Comparison of ENCODE assay signal across 16 mouse cellular contexts in genomic region chr1:73116526-73116925, GRCm38 (mm10).
DNase-seq lines count a peak whose midpoint lies in the region; ATAC-seq and TF ChIP-seq lines count a peak whose summit lies in the region.
"Had no signal": no experiment of that assay in that cellular context is flagged by ENCODE, and none has a peak within 500 bp of the region (broad histone marks: within the 10 kb centered on the region; RNA-seq: fewer than 3 reads in every experiment).

No protein-coding gene starts in this region.

- intact Hi-C loops in gastrocnemius, adult 2 months (cut with DNase I), result loop anchor here (5.0 kb wide), 1 partner anchor 121 kb away; no protein-coding TSS in a partner anchor

- no peaks in the 10 kb centered on the region for H3K36me3 ChIP-seq in hindbrain, embryonic 10.5 days
- H3K36me3 ChIP-seq in hindbrain, embryonic 16.5 days (ENCODE audit: control insufficient read depth, insufficient read depth, low read length), result no peaks in the 10 kb centered on the region
- H3K36me3 ChIP-seq in midbrain, embryonic 11.5 days (ENCODE audit: control insufficient read depth, insufficient read depth, low read length), result no peaks in the 10 kb centered on the region
- no peaks in the 10 kb centered on the region for H3K36me3 ChIP-seq in midbrain, embryonic 13.5 days
- H3K36me3 ChIP-seq in embryonic facial prominence, embryonic 12.5 days, result no peaks in the 10 kb centered on the region
- no peaks in the 10 kb centered on the region for H3K36me3 ChIP-seq in stomach, embryonic 16.5 days (ENCODE audit: control insufficient read depth, insufficient read depth, low read length)
- H3K36me3 ChIP-seq: midbrain, embryonic 15.5 days had no signal

- H3K27me3 ChIP-seq in hindbrain, embryonic 10.5 days (ENCODE audit: insufficient read depth, poor library complexity, severe bottlenecking), result no peaks in the 10 kb centered on the region
- H3K27me3 ChIP-seq in hindbrain, embryonic 16.5 days (replicated peaks; ENCODE audit: control insufficient read depth, insufficient read depth, low read length), result no peaks in the 10 kb centered on the region
- no peaks in the 10 kb centered on the region for H3K27me3 ChIP-seq in midbrain, embryonic 11.5 days (ENCODE audit: control insufficient read depth, insufficient read depth, low read length)
- no peaks in the 10 kb centered on the region for H3K27me3 ChIP-seq in midbrain, embryonic 13.5 days
- H3K27me3 ChIP-seq in embryonic facial prominence, embryonic 12.5 days, result no peaks in the 10 kb centered on the region
- no peaks in the 10 kb centered on the region for H3K27me3 ChIP-seq in stomach, embryonic 16.5 days (ENCODE audit: control insufficient read depth, insufficient read depth, low read length)
- H3K27me3 ChIP-seq: midbrain, embryonic 15.5 days had no signal

- peak; percentile 45 for DNase-seq in hindbrain, embryonic 10.5 days (ENCODE audit: low spot score)
- DNase-seq in midbrain, embryonic 11.5 days (ENCODE audit: low spot score, missing footprints), result peak; percentile 84
- DNase-seq in gastrocnemius, adult 2 months, result no peak
- no peak for DNase-seq in testis, postnatal 10 days (ENCODE audit: low spot score)
- DNase-seq: adrenal gland, postnatal 10 days; cerebellum, postnatal 10 days; gastrocnemius, postnatal 25 days; kidney, adult 18-20 months; liver, postnatal 0 days had no signal

- WGBS in hindbrain, embryonic 10.5 days, result 20% methylated on average over 2 of the region's 2 CpGs
- 23% methylated on average over 2 of the region's 2 CpGs for WGBS in hindbrain, embryonic 16.5 days
- WGBS in midbrain, embryonic 11.5 days, result 19% methylated on average over 2 of the region's 2 CpGs
- WGBS in midbrain, embryonic 13.5 days, result 23% methylated on average over 2 of the region's 2 CpGs
- 6% methylated on average over 2 of the region's 2 CpGs for WGBS in embryonic facial prominence, embryonic 12.5 days
- 22% methylated on average over 2 of the region's 2 CpGs for WGBS in stomach, embryonic 16.5 days

- H3K4me2 ChIP-seq in hindbrain, embryonic 16.5 days (ENCODE audit: low read length), result no peak overlapping the region
- no peak overlapping the region for H3K4me2 ChIP-seq in midbrain, embryonic 11.5 days
- no peak overlapping the region for H3K4me2 ChIP-seq in midbrain, embryonic 13.5 days (replicated peaks)
- H3K4me2 ChIP-seq in embryonic facial prominence, embryonic 12.5 days (replicated peaks), result no peak overlapping the region
- no peak overlapping the region for H3K4me2 ChIP-seq in stomach, embryonic 16.5 days (ENCODE audit: low read depth, low read length)
- H3K4me2 ChIP-seq: heart, embryonic 11.5 days; midbrain, embryonic 15.5 days had no signal

- no peak for TF ChIP-seq CTCF in gastrocnemius, adult 2 months (IDR thresholded peaks at IDR 0.05)

- no peak for ATAC-seq in hindbrain, embryonic 16.5 days
- ATAC-seq in midbrain, embryonic 11.5 days (ENCODE audit: low FRiP score), result peak; percentile 70; the same call in 1 of the 2 replicates
- no peak for ATAC-seq in midbrain, embryonic 13.5 days
- peak; percentile 84 for ATAC-seq in embryonic facial prominence, embryonic 12.5 days (ENCODE audit: insufficient number of reproducible peaks, insufficient read depth, low FRiP score, low TSS enrichment)
- peak; percentile 44; the same call in 1 of the 2 replicates for ATAC-seq in stomach, embryonic 16.5 days (ENCODE audit: insufficient read depth, low FRiP score)
- ATAC-seq: liver, postnatal 0 days; midbrain, embryonic 15.5 days had no signal

- H3K27ac ChIP-seq in hindbrain, embryonic 10.5 days, result peak overlapping the region; percentile 51
- no peak overlapping the region for H3K27ac ChIP-seq in hindbrain, embryonic 16.5 days (ENCODE audit: low read depth, low read length)
- H3K27ac ChIP-seq in midbrain, embryonic 11.5 days (ENCODE audit: low read depth, low read length), result no peak overlapping the region
- no peak overlapping the region for H3K27ac ChIP-seq in midbrain, embryonic 13.5 days
- peak overlapping the region; percentile 12; the same call in 1 of the 2 replicates for H3K27ac ChIP-seq in embryonic facial prominence, embryonic 12.5 days
- H3K27ac ChIP-seq in stomach, embryonic 16.5 days (ENCODE audit: low read length), result peak overlapping the region; percentile 56; the same call in 1 of the 2 replicates
- no peak overlapping the region for H3K27ac ChIP-seq in gastrocnemius, adult 2 months
- H3K27ac ChIP-seq: midbrain, embryonic 15.5 days had no signal

- no peak overlapping the region for H3K9ac ChIP-seq in hindbrain, embryonic 16.5 days (ENCODE audit: low read depth, low read length)
- no peak overlapping the region for H3K9ac ChIP-seq in midbrain, embryonic 11.5 days (ENCODE audit: low read length)
- H3K9ac ChIP-seq in midbrain, embryonic 13.5 days (replicated peaks), result no peak overlapping the region
- no peak overlapping the region for H3K9ac ChIP-seq in embryonic facial prominence, embryonic 12.5 days
- no peak overlapping the region for H3K9ac ChIP-seq in stomach, embryonic 16.5 days (ENCODE audit: low read length)
- H3K9ac ChIP-seq: liver, postnatal 0 days; midbrain, embryonic 15.5 days had no signal

- H3K9me3 ChIP-seq in hindbrain, embryonic 10.5 days, result no peaks in the 10 kb centered on the region; the same call in 1 of the 2 replicates
- H3K9me3 ChIP-seq in hindbrain, embryonic 16.5 days (ENCODE audit: control insufficient read depth, low read length), result no peaks in the 10 kb centered on the region
- no peaks in the 10 kb centered on the region for H3K9me3 ChIP-seq in midbrain, embryonic 11.5 days (ENCODE audit: control insufficient read depth, low read length)
- no peaks in the 10 kb centered on the region for H3K9me3 ChIP-seq in midbrain, embryonic 13.5 days
- no peaks in the 10 kb centered on the region for H3K9me3 ChIP-seq in embryonic facial prominence, embryonic 12.5 days
- no peaks in the 10 kb centered on the region; the same call in 1 of the 2 replicates for H3K9me3 ChIP-seq in stomach, embryonic 16.5 days (replicated peaks; ENCODE audit: control insufficient read depth, low read length)
- H3K9me3 ChIP-seq: midbrain, embryonic 15.5 days had no signal

- no peak overlapping the region for H3K4me3 ChIP-seq in hindbrain, embryonic 10.5 days
- H3K4me3 ChIP-seq in hindbrain, embryonic 16.5 days (ENCODE audit: low read length), result no peak overlapping the region
- no peak overlapping the region for H3K4me3 ChIP-seq in midbrain, embryonic 11.5 days (ENCODE audit: low read depth, low read length)
- H3K4me3 ChIP-seq in midbrain, embryonic 13.5 days (replicated peaks), result no peak overlapping the region
- H3K4me3 ChIP-seq in embryonic facial prominence, embryonic 12.5 days, result no peak overlapping the region
- no peak overlapping the region for H3K4me3 ChIP-seq in stomach, embryonic 16.5 days (replicated peaks; ENCODE audit: low read length)
- H3K4me3 ChIP-seq in gastrocnemius, adult 2 months, result no peak overlapping the region
- H3K4me3 ChIP-seq: erythroblast, embryonic 14.5 days; midbrain, embryonic 15.5 days had no signal

- peaks cover 22% of the 10 kb centered on the region for H3K4me1 ChIP-seq in hindbrain, embryonic 10.5 days (replicated peaks)
- H3K4me1 ChIP-seq in hindbrain, embryonic 16.5 days (ENCODE audit: control insufficient read depth, insufficient read depth, low read depth, low read length), result no peaks in the 10 kb centered on the region
- no peaks in the 10 kb centered on the region for H3K4me1 ChIP-seq in midbrain, embryonic 11.5 days (ENCODE audit: control insufficient read depth, insufficient read depth, low read length)
- H3K4me1 ChIP-seq in midbrain, embryonic 13.5 days (replicated peaks), result no peaks in the 10 kb centered on the region; the same call in 1 of the 2 replicates
- peaks cover 15% of the 10 kb centered on the region for H3K4me1 ChIP-seq in embryonic facial prominence, embryonic 12.5 days
- H3K4me1 ChIP-seq in stomach, embryonic 16.5 days (ENCODE audit: control insufficient read depth, insufficient read depth, low read length), result peaks cover 18% of the 10 kb centered on the region
- H3K4me1 ChIP-seq: midbrain, embryonic 15.5 days had no signal

Comparison
In these comparisons a context has a peak if more than half of its experiments do, and no peak if none do; other contexts are left out.
1. H3K27ac ChIP-seq: peak in hindbrain, embryonic 10.5 days (single experiment), embryonic facial prominence, embryonic 12.5 days (single experiment) and stomach, embryonic 16.5 days (single experiment); none in hindbrain, embryonic 16.5 days (single experiment), midbrain, embryonic 11.5 days (single experiment), midbrain, embryonic 13.5 days (single experiment) and gastrocnemius, adult 2 months (single experiment).
2. ATAC-seq: peak in midbrain, embryonic 11.5 days (single experiment), embryonic facial prominence, embryonic 12.5 days (single experiment) and stomach, embryonic 16.5 days (single experiment); none in hindbrain, embryonic 16.5 days (single experiment) and midbrain, embryonic 13.5 days (single experiment).
3. DNase-seq: peak in hindbrain, embryonic 10.5 days (single experiment) and midbrain, embryonic 11.5 days (single experiment); none in gastrocnemius, adult 2 months (single experiment) and testis, postnatal 10 days (single experiment).